Mouse (Mus musculus) intestine, embryonic 15.5 days (tissue): ENCODE measurements at regions not wholly inside any gene's neighbourhood (a gene's known extent, or its start where the extent isn't known, plus 50 kb on each side); places are given as distances from the start of the nearest gene placed in this dataset.

ENCODE experiments used
- ATAC-seq: fragments of 200-750 bp; cut with Nextera tagmentation; 2 replicates; pipeline ENCODE4 v1.8.0; 2017; ENCODE audit warnings: moderate TSS enrichment, moderate library complexity
- H3K27ac ChIP-seq: fragments of 300-500 bp; sonication (generic); 2 replicates; pipeline ENCODE4 v1.5.1; 2015; ENCODE audit warnings: mild to moderate bottlenecking, inconsistent platforms
- H3K27me3 ChIP-seq: fragments of 300-500 bp; sonication (generic); replicated peaks from 2 replicates; pipeline ENCODE4 v1.6.1; 2015; ENCODE audit warnings: inconsistent platforms
- H3K36me3 ChIP-seq: fragments of 300-500 bp; sonication (generic); 2 replicates; pipeline ENCODE4 v1.6.1; 2015; ENCODE audit warnings: inconsistent platforms
- H3K4me1 ChIP-seq: fragments of 300-500 bp; sonication (generic); replicated peaks from 2 replicates; pipeline ENCODE4 v1.6.1; 2015; ENCODE audit warnings: inconsistent platforms
- H3K4me2 ChIP-seq: fragments of 300-500 bp; sonication (generic); replicated peaks from 2 replicates; pipeline ENCODE4 v1.6.1; 2015; ENCODE audit warnings: mild to moderate bottlenecking, inconsistent platforms
- H3K4me3 ChIP-seq: fragments of 300-500 bp; sonication (generic); replicated peaks from 2 replicates; pipeline ENCODE4 v1.5.1; 2015; ENCODE audit warnings: inconsistent platforms
- H3K9ac ChIP-seq: fragments of 300-500 bp; sonication (generic); 2 replicates; pipeline ENCODE4 v1.6.1; 2015; ENCODE audit warnings: inconsistent platforms
- H3K9me3 ChIP-seq: fragments of 300-500 bp; sonication (generic); 2 replicates; pipeline ENCODE4 v1.6.1; 2016; ENCODE audit warnings: inconsistent platforms
- WGBS: fragments of 180-500 bp; shearing (Covaris S2); methylation state at CpG from one replicate; pipeline ENCODE4 v1.1.7; 2015; 5-methylcytosine and 5-hydroxymethylcytosine counted together

GRCm38 (mm10) chr12:5599426-5599825, 223.9 kb upstream of the Klhl29 start:
- Histone ChIP-seq H3K4me2 (no peak overlapping the region), H3K36me3 (no peaks in the 10 kb centered on the region), H3K27ac (no peak overlapping the region), H3K9me3 (no peaks in the 10 kb centered on the region), H3K4me3 (no peak overlapping the region), H3K9ac (no peak overlapping the region), H3K4me1 (no peaks in the 10 kb centered on the region), H3K27me3 (no peaks in the 10 kb centered on the region)
- ATAC-seq: no peak
- WGBS: 94% methylated on average over 1 of the region's 1 CpGs

- Histone ChIP-seq H3K27me3 (no peaks in the 10 kb centered on the region), H3K36me3 (no peaks in the 10 kb centered on the region), H3K9ac (no peak overlapping the region), H3K27ac (no peak overlapping the region), H3K4me2 (no peak overlapping the region), H3K4me3 (no peak overlapping the region), H3K4me1 (no peaks in the 10 kb centered on the region), H3K9me3 (no peaks in the 10 kb centered on the region)
- ATAC-seq: no peak
- WGBS: 92% methylated on average over 4 of the region's 4 CpGs
Measured at GRCm38 (mm10) chr12:5598961-5599360, 223.5 kb upstream of the Klhl29 start.

GRCm38 (mm10) chr12:5572831-5573230, 197.3 kb upstream of the Klhl29 start:
- H3K4me1 ChIP-seq: no peaks in the 10 kb centered on the region
- no peaks in the 10 kb centered on the region for H3K27me3 ChIP-seq
- no peak for ATAC-seq
- H3K9ac ChIP-seq: no peak overlapping the region
- no peaks in the 10 kb centered on the region for H3K9me3 ChIP-seq
- H3K36me3 ChIP-seq: no peaks in the 10 kb centered on the region
- no peak overlapping the region for H3K27ac ChIP-seq
- H3K4me3 ChIP-seq: no peak overlapping the region
- WGBS: 47% methylated on average over 6 of the region's 6 CpGs
- no peak overlapping the region for H3K4me2 ChIP-seq

- H3K4me2 ChIP-seq: no peak overlapping the region
- 74% methylated on average over 5 of the region's 5 CpGs for WGBS
- H3K4me1 ChIP-seq: no peaks in the 10 kb centered on the region
- H3K36me3 ChIP-seq: no peaks in the 10 kb centered on the region
- H3K9ac ChIP-seq: no peak overlapping the region
- H3K27me3 ChIP-seq: no peaks in the 10 kb centered on the region
- no peak overlapping the region for H3K4me3 ChIP-seq
- no peak overlapping the region for H3K27ac ChIP-seq
- no peaks in the 10 kb centered on the region for H3K9me3 ChIP-seq
- ATAC-seq: no peak
Measured at GRCm38 (mm10) chr12:5568941-5569340, 193.5 kb upstream of the Klhl29 start.

GRCm38 (mm10) chr12:5566231-5566630, 190.7 kb upstream of the Klhl29 start:
- Histone ChIP-seq H3K9me3 (no peaks in the 10 kb centered on the region), H3K27me3 (no peaks in the 10 kb centered on the region), H3K4me2 (no peak overlapping the region), H3K4me3 (no peak overlapping the region), H3K4me1 (no peaks in the 10 kb centered on the region), H3K36me3 (no peaks in the 10 kb centered on the region), H3K27ac (no peak overlapping the region), H3K9ac (no peak overlapping the region)
- WGBS: 30% methylated on average over 2 of the region's 2 CpGs
- no peak for ATAC-seq

- Histone ChIP-seq H3K9me3 (no peaks in the 10 kb centered on the region; the same call in 1 of the 2 replicates), H3K27ac (no peak overlapping the region), H3K4me3 (no peak overlapping the region), H3K27me3 (no peaks in the 10 kb centered on the region), H3K4me1 (no peaks in the 10 kb centered on the region), H3K9ac (no peak overlapping the region), H3K36me3 (no peaks in the 10 kb centered on the region), H3K4me2 (no peak overlapping the region)
- WGBS: 64% methylated on average over 4 of the region's 4 CpGs
- ATAC-seq: no peak
Measured at GRCm38 (mm10) chr12:5552607-5553006, 177.1 kb upstream of the Klhl29 start.

GRCm38 (mm10) chr12:5551901-5552300, 176.4 kb upstream of the Klhl29 start:
- no peak for ATAC-seq
- Histone ChIP-seq H3K4me2 (no peak overlapping the region), H3K36me3 (no peaks in the 10 kb centered on the region), H3K27me3 (no peaks in the 10 kb centered on the region), H3K4me1 (no peaks in the 10 kb centered on the region), H3K9me3 (no peaks in the 10 kb centered on the region; the same call in 1 of the 2 replicates), H3K4me3 (no peak overlapping the region), H3K27ac (no peak overlapping the region), H3K9ac (no peak overlapping the region)
- WGBS: 50% methylated on average over 2 of the region's 2 CpGs

GRCm38 (mm10) chr12:5549796-5550195, 174.3 kb upstream of the Klhl29 start:
- no peaks in the 10 kb centered on the region for H3K27me3 ChIP-seq
- ATAC-seq: no peak
- 58% methylated on average over 7 of the region's 7 CpGs for WGBS
- no peaks in the 10 kb centered on the region for H3K4me1 ChIP-seq
- no peaks in the 10 kb centered on the region for H3K9me3 ChIP-seq
- no peak overlapping the region for H3K27ac ChIP-seq
- no peak overlapping the region for H3K4me3 ChIP-seq
- H3K36me3 ChIP-seq: no peaks in the 10 kb centered on the region
- no peak overlapping the region for H3K4me2 ChIP-seq
- H3K9ac ChIP-seq: no peak overlapping the region

- 83% methylated on average over 5 of the region's 5 CpGs for WGBS
- no peaks in the 10 kb centered on the region for H3K27me3 ChIP-seq
- H3K36me3 ChIP-seq: no peaks in the 10 kb centered on the region
Measured at GRCm38 (mm10) chr12:5547698-5548097, 172.2 kb upstream of the Klhl29 start.

GRCm38 (mm10) chr12:5542701-5543100, 167.2 kb upstream of the Klhl29 start:
- ATAC-seq: no peak
- Histone ChIP-seq H3K9me3 (no peaks in the 10 kb centered on the region), H3K4me1 (no peaks in the 10 kb centered on the region), H3K4me3 (no peak overlapping the region), H3K9ac (no peak overlapping the region), H3K36me3 (no peaks in the 10 kb centered on the region), H3K27me3 (no peaks in the 10 kb centered on the region), H3K4me2 (no peak overlapping the region), H3K27ac (no peak overlapping the region)

More at GRCm38 (mm10) chr12:5547698-5548097, 172.2 kb upstream of the Klhl29 start:
- Histone ChIP-seq H3K9me3 (no peaks in the 10 kb centered on the region), H3K27ac (no peak overlapping the region), H3K4me3 (no peak overlapping the region), H3K4me1 (no peaks in the 10 kb centered on the region), H3K4me2 (no peak overlapping the region), H3K9ac (no peak overlapping the region)
- no peak for ATAC-seq

- no peak overlapping the region for H3K4me2 ChIP-seq
- H3K4me3 ChIP-seq: no peak overlapping the region
- ATAC-seq: no peak
- H3K27ac ChIP-seq: no peak overlapping the region
- H3K36me3 ChIP-seq: no peaks in the 10 kb centered on the region
- H3K4me1 ChIP-seq: no peaks in the 10 kb centered on the region
- no peaks in the 10 kb centered on the region for H3K9me3 ChIP-seq
- 73% methylated on average over 4 of the region's 4 CpGs for WGBS
- H3K27me3 ChIP-seq: no peaks in the 10 kb centered on the region
- H3K9ac ChIP-seq: no peak overlapping the region
Measured at GRCm38 (mm10) chr12:5496299-5496698, 120.8 kb upstream of the Klhl29 start.

GRCm38 (mm10) chr12:5494657-5495512, 119.4 kb upstream of the Klhl29 start:
- Histone ChIP-seq H3K9me3 (no peaks in the 10 kb centered on the region), H3K9ac (no peak overlapping the region), H3K4me2 (no peak overlapping the region), H3K4me3 (no peak overlapping the region), H3K27me3 (no peaks in the 10 kb centered on the region), H3K27ac (no peak overlapping the region), H3K4me1 (no peaks in the 10 kb centered on the region), H3K36me3 (no peaks in the 10 kb centered on the region)
- ATAC-seq: 0 out of 2 replicates have a peak, but pooled peaks have one; percentile 25
- 40% methylated on average over 7 of the region's 7 CpGs for WGBS

GRCm38 (mm10) chr12:5464250-5464899, 88.9 kb upstream of the Klhl29 start:
- Histone ChIP-seq H3K27ac (no peak overlapping the region), H3K27me3 (no peaks in the 10 kb centered on the region), H3K9ac (no peak overlapping the region), H3K4me2 (no peak overlapping the region), H3K36me3 (no peaks in the 10 kb centered on the region), H3K4me3 (no peak overlapping the region), H3K9me3 (no peaks in the 10 kb centered on the region), H3K4me1 (no peaks in the 10 kb centered on the region)
- no peak for ATAC-seq
- 73% methylated on average over 9 of the region's 9 CpGs for WGBS
